Mouse (Mus musculus) frontal cortex, postnatal 36 days (tissue): ENCODE data around the gene Mroh8.
A peak's percentile ranks its signal among the peaks of the same experiment; 100 is the strongest.
"Not testable (repeated sequence)": the region's sequence is repeated elsewhere in the genome, so short reads cannot be mapped to it uniquely, and the experiment has no call there.

ENCODE experiments used
- DNase-seq, 2 experiments: peaks; one replicate each; pipeline ENCODE4 v3.0.0; 2022; ENCODE audit warnings: low spot score in 2 of 2

Gene Mroh8

GRCm38 (mm10) chr2:157288996-157289395 lies 9.6 kb upstream of the Mroh8 start:
- no peak for DNase-seq

GRCm38 (mm10) chr2:157287542-157287941 lies 8.2 kb upstream of the Mroh8 start:
- DNase-seq = peak; percentile 51 to 67

DNA sequence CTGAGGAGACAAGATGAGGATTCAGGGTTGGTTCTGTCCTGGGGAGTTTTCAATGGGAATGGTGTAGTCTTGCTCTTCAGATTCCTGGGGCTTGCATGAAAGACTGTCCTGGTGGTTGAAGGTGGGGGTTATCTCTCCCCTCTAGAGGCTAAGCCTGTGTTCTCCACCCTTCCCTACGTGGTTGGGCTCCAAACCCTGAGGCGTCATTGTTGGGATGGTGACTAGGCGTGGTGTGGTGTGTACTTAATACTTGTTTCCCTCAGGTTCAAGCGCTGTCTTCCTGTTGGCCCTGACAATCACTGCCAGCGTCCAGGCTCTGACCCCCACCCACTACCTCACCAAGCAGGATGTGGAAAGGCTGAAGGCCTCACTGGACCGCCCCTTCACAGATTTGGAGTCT lies 4.0 kb upstream of the Mroh8 start:
- no peak for DNase-seq

- peak; percentile 96 to 98 for DNase-seq
Measured at GRCm38 (mm10) chr2:157278717-157279415, 483 bp downstream of the Mroh8 start, which contains the start of gene Rpn2. Rpn2 (plus strand) TSS chr2:157279017.

GRCm38 (mm10) chr2:157263832-157264231 lies 15.5 kb downstream of the Mroh8 start:
- DNase-seq = no peak

- DNase-seq = no peak
Measured at GRCm38 (mm10) chr2:157263101-157263500, 16.2 kb downstream of the Mroh8 start.

- DNase-seq = no peak
Measured at GRCm38 (mm10) chr2:157262506-157262905, 16.8 kb downstream of the Mroh8 start.

DNA sequence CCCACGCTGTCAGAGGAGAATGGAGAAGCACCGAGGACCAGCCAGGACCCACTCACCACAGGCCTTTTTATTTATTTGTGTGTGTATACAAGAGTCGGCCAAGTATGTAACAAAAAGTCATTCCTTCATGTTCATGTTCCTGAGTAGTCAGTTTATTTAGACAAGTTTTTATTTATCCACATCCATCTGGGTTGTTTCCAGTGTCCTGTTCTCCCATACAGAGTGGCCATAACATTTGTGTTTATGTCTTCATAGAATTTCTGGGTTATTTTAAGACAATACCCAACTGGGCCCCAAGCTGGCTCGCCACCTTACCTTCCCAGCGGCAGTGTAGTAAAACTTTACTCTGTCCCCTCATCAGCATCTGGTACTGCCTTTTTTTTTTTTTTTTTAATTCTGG lies 17.4 kb downstream of the Mroh8 start:
- DNase-seq = no peak

DNA sequence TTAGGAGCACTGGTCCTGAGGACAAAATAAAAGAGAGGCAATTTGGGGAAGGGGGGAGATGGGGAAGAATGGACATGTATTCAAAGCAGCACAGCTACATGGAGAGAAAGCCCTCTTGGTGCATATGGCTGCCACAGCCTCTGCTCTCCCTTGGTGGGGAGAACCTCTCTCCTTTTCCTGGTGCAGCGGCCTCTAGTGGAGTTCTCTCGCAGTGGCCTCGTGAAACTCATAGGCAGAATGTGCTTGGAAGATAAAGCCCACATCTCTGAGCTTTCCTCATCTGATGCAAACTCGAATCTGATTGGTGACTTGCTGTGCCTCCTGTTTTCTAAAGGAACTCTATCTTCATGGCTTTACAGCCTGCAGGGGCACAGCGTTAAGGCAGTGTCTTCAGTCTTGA lies 19.6 kb downstream of the Mroh8 start:
- DNase-seq = peak; percentile 48 to 65

DNA sequence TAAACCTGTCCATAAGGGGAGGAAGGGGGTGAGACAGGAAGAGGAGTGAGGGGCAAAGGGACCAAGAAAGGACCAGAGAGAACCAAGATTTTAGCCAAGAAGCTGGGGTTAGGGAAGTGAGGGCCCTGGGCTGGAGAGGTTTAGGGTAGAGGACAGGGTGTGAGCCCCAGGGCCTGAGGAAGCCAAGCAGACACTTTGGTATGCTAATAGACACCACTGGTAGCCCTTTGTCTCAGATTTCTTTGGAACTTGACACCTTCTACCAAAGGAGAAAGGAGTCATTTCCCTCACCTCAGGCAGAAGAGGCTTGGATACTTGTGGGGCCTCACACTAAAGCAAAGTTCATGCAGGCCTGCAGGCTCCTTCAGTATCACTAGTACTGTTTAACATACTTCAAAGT lies 31.2 kb downstream of the Mroh8 start:
- DNase-seq = no peak

DNA sequence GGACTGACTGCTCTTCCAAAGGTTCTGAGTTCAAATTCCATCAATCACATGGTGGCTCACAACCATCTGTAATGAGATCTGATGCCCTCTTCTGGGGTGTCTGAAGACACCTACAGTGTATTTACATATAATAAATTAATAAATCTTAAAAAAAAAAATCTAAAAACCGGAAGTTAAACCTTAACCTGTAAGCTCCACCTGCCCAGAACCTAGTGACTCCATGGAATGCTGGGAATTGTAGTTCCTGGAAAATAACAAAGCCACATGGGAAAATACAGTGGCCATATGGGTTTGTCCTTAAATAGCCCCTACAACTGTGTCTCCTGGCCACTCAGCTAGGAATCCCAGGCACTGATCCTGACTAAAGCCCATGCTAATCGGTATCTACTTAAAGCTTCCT lies 33.7 kb downstream of the Mroh8 start:
- DNase-seq = no peak

DNA sequence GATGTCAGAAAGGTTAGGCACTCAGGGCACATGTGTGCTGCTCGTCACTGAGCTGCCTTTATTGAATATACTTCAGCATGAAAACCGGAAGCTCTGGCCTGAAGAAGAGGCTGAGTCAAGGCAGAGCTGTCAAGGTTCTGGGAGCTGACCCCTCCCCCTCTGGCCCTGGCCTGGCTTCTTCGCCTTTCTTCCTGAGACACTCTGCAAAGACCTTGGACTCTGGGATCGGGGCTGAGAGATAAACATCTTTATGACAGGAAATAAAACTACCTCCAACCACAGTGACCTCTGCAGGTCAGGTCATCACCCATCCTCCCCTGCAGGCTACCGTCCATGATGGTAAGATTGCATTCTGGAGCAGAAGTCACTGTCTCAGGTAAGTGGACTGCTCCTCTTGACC lies 34.3 kb downstream of the Mroh8 start:
- DNase-seq = no peak

- DNase-seq = no peak
Measured at GRCm38 (mm10) chr2:157235946-157236345, 43.4 kb downstream of the Mroh8 start.

DNA sequence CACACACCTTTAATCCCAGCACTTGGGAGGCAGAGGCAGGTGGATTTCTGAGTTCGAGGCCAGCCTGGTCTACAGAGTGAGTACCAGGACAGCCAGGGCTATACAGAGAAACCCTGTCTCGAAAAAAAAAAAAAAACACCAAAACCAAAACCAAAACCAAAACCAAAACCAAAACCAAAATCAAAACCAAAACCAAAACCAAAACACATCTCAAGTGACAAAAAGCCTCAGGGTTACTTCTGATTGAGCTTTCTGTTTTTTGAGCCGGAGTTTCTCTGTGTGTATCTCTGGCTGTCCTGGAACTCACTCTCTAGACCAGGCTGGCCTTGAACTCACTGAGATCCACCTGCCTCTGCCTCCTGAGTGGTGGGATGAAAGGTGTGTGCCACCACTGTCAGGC lies 57.4 kb downstream of the Mroh8 start:
- DNase-seq = not testable (repeated sequence)

DNA sequence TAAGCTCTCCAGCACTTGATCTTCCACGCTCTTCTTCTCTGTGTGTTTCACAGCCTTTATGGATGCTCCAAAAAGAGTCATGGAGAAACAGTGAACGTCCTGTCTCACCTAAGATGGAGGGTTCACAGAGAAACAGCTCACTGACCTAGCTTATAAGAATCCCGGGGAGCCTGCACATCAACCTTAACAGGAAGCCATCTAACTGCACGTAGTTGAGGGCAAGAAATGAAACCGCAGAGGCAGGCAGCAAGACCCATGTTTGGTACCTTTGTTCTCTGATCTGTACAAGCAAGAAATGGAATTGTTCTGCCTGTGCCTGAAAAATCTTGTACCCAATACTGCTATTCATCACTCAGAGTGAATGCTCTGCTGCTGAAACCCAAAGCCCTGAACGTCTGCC lies 59.2 kb downstream of the Mroh8 start:
- no peak for DNase-seq

GRCm38 (mm10) chr2:157211731-157212130 lies 67.6 kb downstream of the Mroh8 start:
- no peak for DNase-seq

DNA sequence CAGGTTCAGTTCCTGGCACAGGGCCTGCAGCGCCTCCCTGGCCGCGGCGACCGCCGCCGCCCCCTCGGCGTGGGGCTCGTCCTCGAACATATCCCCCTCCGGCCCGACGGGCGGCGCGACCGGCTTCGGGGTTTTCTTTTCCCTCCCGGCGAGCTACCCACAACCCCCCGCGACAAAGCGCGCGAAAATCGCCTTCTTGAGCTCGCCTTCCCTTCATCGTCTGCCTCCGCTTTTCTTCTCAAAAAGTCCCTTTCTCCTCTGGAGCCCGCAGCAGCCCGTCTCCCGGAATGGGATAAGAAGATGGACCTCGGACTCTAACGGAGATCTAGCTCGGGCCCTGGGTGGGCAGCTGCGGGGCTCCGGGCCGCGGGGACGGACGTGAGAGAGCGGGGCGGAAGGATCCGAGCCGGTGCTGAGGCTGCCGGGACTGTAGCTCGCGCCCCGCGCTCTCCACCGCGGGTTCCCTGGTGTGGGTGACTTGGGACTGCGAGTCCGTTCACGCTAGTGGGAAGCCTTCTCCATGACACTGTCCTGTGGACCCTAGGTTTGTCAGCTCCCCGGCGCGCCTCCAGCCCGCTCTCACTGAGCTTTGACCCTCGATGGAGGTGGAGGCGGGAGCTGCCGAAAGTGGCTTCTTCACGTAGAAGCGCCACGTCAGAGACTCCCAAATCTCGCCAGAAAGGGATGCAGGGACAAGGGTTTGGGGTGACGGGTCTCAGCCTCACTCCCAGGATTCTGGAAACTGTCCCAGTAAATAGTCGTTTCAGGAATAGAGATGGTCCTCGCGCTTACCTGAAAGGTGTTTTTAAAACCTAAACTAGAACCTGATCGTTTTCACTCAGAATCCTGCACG lies 74.8 kb downstream of the Mroh8 start, which contains the start of gene Rbl1:
Gene Rbl1 (minus strand): TSS at position 169 of the 853 bp plus-strand sequence.
- peak; percentile 88 to 90 for DNase-seq

DNA sequence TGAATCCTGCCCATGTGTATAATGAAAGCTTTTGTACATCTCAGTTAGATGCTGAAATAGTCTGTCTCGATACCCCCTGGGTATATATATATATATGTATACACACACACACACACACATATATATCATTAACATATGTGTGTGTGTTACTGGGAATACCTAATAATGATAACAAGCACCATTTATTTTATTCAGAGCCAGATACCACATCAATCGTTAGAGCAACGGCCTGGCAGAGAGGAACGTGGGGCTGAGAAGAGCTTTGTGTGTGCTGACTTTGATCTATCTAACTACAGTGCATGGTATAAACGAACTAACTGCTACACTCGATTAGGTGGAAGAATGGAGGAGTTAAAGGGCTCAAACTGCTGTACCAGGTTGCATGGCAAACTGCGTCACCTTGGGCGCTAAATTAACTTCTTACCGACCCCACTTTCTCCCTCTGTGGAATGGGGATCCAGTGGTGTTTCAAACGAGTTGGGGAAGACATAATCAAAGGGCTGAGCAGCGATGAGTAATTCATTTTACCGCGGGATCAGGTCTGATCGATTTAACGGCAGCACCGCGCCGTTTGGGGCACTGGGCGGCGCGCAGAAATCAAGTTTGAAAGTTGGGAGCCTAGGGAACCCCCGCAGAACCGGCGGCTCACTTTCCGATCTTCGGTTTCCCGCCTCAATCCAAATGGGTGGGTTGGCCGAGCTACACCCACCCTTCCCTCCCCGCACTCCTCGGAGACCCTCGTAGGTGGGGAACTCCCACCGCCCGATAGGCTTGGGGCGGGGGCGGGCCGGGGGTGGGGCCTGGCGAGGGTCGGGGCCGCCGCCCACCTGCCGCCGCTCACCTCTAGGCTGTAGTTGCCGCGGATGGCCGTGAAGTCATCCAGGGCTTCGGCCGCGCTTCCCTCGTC lies 75.6 kb downstream of the Mroh8 start:
- peak in 1 of 2 experiments; percentile 14 for DNase-seq

GRCm38 (mm10) chr2:157203026-157203425 lies 76.3 kb downstream of the Mroh8 start:
- DNase-seq = no peak

- DNase-seq = no peak
Measured at GRCm38 (mm10) chr2:157202361-157202760, 77.0 kb downstream of the Mroh8 start.

- no peak for DNase-seq
Measured at GRCm38 (mm10) chr2:157201081-157201830, 78.1 kb downstream of the Mroh8 start.
